Mouse (Mus musculus) forebrain, embryonic 13.5 days (tissue): ENCODE measurements around the gene Lce1a1. TPM values are rescaled to one million over a fixed set of nuclear protein-coding genes. Genes with fewer than 3 reads are reported as not detected.
A peak's percentile ranks its signal among the peaks of the same experiment; 100 is the strongest.
"Not testable (repeated sequence)": the region's sequence is repeated elsewhere in the genome, so short reads cannot be mapped to it uniquely, and the experiment has no call there.

ENCODE experiments used
- ATAC-seq: fragments of 200-750 bp; cut with Nextera tagmentation; 2 replicates; pipeline ENCODE4 v1.8.0; 2017
- H3K27ac ChIP-seq: fragments of 300-500 bp; sonication (generic); 2 replicates; pipeline ENCODE4 v1.5.1; 2015; ENCODE audit warnings: inconsistent platforms, mild to moderate bottlenecking, moderate library complexity
- H3K27me3 ChIP-seq: fragments of 300-500 bp; sonication (generic); 2 replicates; pipeline ENCODE4 v1.6.1; 2015; ENCODE audit warnings: mild to moderate bottlenecking, inconsistent platforms
- H3K36me3 ChIP-seq: fragments of 300-500 bp; sonication (generic); 2 replicates; pipeline ENCODE4 v1.6.1; 2015; ENCODE audit warnings: mild to moderate bottlenecking, inconsistent platforms; ENCODE audit not compliant: poor library complexity, severe bottlenecking
- H3K4me1 ChIP-seq: fragments of 300-500 bp; sonication (generic); 2 replicates; pipeline ENCODE4 v1.6.1; 2015; ENCODE audit warnings: inconsistent platforms
- H3K4me2 ChIP-seq: fragments of 300-500 bp; sonication (generic); 2 replicates; pipeline ENCODE4 v1.6.1; 2015; ENCODE audit warnings: inconsistent platforms, mild to moderate bottlenecking, moderate library complexity
- H3K4me3 ChIP-seq: fragments of 300-500 bp; sonication (generic); 2 replicates; pipeline ENCODE4 v1.5.1; 2015; ENCODE audit warnings: mild to moderate bottlenecking, inconsistent platforms
- H3K9ac ChIP-seq: fragments of 300-500 bp; sonication (generic); 2 replicates; pipeline ENCODE4 v1.6.1; 2015; ENCODE audit warnings: mild to moderate bottlenecking, inconsistent platforms
- H3K9me3 ChIP-seq: fragments of 300-500 bp; sonication (generic); replicated peaks from 2 replicates; pipeline ENCODE4 v1.6.1; 2016; ENCODE audit warnings: inconsistent platforms
- WGBS: fragments of 180-500 bp; shearing (Covaris S2); methylation state at CpG from one replicate; pipeline ENCODE4 v1.1.7; 2015; 5-methylcytosine and 5-hydroxymethylcytosine counted together
- polyA plus RNA-seq: library from polyadenylated mRNA; unstranded; fragments of >200 nt; fragmentation: Nextera tagmentation; extraction: Ambion mirVana; gene quantifications from 2 replicates; pipeline ENCODE4 v1.2.1, GENCODE M21; 2015

Gene Lce1a1
- not detected in 2 replicates for polyA plus RNA-seq

DNA sequence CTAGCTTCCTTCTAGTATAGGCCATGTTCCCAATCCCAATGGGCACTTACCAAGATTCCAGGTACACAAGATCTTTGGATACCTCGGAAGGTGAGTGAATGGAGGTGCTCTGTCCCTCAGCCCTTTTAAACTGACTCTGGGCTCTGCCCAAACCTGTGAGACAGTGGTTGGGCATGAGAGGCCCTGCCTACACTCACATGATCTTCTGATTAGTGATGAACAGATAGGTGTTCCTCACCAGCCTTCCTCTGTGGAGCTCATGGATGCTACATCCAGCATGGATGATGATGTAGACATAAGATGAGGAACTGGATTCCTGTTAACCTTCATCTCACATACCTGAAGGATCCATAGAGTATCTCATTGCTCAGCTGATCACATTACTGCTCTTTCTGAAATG is at the start of gene Lce1a1:
Lce1a1 (minus strand) TSS at position 101 of the 400 bp plus-strand sequence.
- ATAC-seq = no peak
- WGBS = 92% methylated on average over 1 of the region's 1 CpGs
- H3K9me3 ChIP-seq = no peaks in the 10 kb centered on the region
- H3K27ac ChIP-seq = no peak within 1 kb of the TSS
- H3K4me2 ChIP-seq = no peak within 1 kb of the TSS
- no peak within 1 kb of the TSS for H3K9ac ChIP-seq
- H3K27me3 ChIP-seq = no peaks in the 10 kb centered on the region
- no peaks in the 10 kb centered on the region for H3K36me3 ChIP-seq
- H3K4me3 ChIP-seq = no peak within 1 kb of the TSS
- no peaks in the 10 kb centered on the region for H3K4me1 ChIP-seq

DNA sequence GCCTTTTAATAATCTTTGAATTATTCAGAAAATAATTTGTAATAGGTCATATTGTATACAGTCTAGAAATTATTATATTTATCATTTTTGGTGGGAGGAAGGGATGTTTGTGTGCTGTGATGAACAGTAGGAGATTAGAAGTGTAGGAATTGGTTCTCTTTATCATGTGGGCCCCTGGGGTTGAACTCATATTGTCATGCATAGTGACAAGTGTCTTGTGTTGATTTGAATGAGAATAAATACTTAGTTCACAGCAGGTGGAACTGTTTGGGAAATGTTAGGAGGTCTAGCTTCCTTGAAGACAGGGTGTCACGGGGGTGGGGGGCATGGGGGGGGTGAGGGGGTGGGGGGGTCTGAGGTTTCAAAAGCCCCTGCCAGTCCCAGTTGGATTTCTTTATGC is 46.5 kb upstream of the Lce1a1 start:
- Histone ChIP-seq H3K9ac (no peak overlapping the region), H3K4me2 (no peak overlapping the region), H3K27me3 (no peaks in the 10 kb centered on the region), H3K36me3 (no peaks in the 10 kb centered on the region), H3K4me3 (no peak overlapping the region), H3K9me3 (no peaks in the 10 kb centered on the region), H3K4me1 (no peaks in the 10 kb centered on the region), H3K27ac (no peak overlapping the region)
- ATAC-seq = no peak
- WGBS = 9% methylated on average over 1 of the region's 1 CpGs

DNA sequence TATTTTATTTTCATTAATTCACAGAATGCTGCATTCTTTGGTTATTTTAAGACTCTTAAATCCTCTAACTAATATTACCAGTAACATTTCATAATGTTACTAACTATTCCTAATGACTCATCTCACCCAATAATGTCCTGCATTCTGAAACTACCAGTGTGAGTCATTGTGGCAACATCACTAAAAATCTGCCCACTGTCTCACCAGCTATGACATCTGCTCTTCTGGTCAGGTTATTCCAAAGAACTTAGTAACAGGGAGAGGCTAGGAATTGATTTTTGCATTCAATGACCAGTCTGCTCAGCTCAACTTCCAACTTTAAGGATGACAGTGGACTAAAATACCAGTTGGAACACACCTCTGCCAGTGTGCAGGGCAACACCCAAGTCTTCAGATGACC is 43.6 kb upstream of the Lce1a1 start:
- H3K4me1 ChIP-seq = no peaks in the 10 kb centered on the region
- no peak overlapping the region for H3K27ac ChIP-seq
- no peak overlapping the region for H3K9ac ChIP-seq
- no peak for ATAC-seq
- H3K27me3 ChIP-seq = no peaks in the 10 kb centered on the region
- no peak overlapping the region for H3K4me2 ChIP-seq
- no peaks in the 10 kb centered on the region for H3K9me3 ChIP-seq
- no peak overlapping the region for H3K4me3 ChIP-seq
- H3K36me3 ChIP-seq = no peaks in the 10 kb centered on the region

DNA sequence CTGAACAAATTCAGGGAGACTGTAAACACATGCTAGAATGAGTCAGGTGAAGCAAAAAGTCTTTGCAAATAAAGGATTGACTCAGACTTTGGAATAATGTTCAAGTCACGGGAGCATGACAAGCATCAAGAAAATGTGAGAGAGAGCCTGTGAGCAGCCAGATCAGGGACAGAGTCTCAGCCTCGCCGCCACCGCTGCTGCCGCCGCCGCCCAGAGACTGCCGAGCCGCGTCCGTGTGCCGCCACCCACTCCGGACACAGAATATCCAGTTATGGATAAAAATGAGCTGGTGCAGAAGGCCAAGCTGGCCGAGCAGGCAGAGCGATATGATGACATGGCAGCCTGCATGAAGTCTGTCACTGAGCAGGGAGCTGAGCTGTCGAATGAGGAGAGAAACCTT is 41.0 kb upstream of the Lce1a1 start:
- WGBS = 88% methylated on average over 16 of the region's 16 CpGs
- ATAC-seq, H3K4me2 ChIP-seq, H3K27me3 ChIP-seq, H3K27ac ChIP-seq, H3K9me3 ChIP-seq, H3K4me3 ChIP-seq, H3K4me1 ChIP-seq, H3K36me3 ChIP-seq, H3K9ac ChIP-seq: not testable (repeated sequence)

DNA sequence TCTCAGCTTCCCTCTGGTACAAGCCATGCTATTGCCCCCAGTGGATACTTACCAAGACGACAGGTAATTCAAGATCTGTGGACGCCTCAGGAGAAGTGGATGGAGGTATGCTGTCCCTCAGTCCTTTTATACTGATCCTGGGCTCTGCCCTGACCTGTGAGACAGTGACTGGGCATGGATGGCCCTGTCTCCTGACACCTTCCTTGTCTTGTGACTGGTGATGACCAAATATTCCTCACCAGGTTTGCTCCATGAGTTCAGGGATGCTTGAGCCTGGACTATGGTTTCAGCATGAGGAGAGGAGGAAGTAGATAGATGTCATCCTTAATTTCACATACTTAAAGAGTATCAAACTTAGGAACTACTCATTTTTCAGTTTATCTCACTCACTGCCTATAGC is 39.0 kb upstream of the Lce1a1 start, which contains the start of gene Lce1d:
Lce1d (minus strand) TSS at position 101 of the 400 bp plus-strand sequence.
- H3K27me3 ChIP-seq = no peaks in the 10 kb centered on the region
- no peaks in the 10 kb centered on the region for H3K36me3 ChIP-seq
- no peaks in the 10 kb centered on the region for H3K4me1 ChIP-seq
- H3K9ac ChIP-seq = no peak within 1 kb of the TSS
- no peak within 1 kb of the TSS for H3K4me2 ChIP-seq
- H3K27ac ChIP-seq = no peak within 1 kb of the TSS
- no peaks in the 10 kb centered on the region for H3K9me3 ChIP-seq
- no peak within 1 kb of the TSS for H3K4me3 ChIP-seq
- 72% methylated on average over 2 of the region's 2 CpGs for WGBS
- no peak for ATAC-seq

DNA sequence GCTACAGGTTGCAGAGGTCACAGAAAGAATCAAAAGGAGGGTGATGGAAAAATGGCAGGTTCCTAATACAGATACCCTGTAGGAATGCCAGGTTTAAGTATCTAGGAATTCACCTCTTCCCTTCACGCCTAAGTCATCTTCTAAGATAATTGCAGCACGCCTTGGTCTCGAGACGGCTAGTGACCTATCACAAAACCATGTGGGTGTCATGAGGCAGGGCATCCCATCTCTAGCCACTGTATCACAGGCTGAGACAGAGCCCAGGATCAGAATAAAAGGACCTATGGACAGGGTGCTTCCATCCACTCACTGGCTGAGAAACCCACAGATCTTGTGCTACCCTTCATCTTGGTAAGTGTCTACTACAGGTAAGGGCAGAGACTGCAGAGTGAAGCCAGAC is 30.8 kb upstream of the Lce1a1 start, which contains the start of gene Lce1c:
Lce1c (plus strand) TSS at position 301 of the 400 bp plus-strand sequence.
- Histone ChIP-seq H3K9me3 (no peaks in the 10 kb centered on the region), H3K4me2 (no peak within 1 kb of the TSS), H3K9ac (no peak within 1 kb of the TSS), H3K27ac (no peak within 1 kb of the TSS), H3K4me3 (no peak within 1 kb of the TSS), H3K27me3 (no peaks in the 10 kb centered on the region), H3K36me3 (no peaks in the 10 kb centered on the region), H3K4me1 (no peaks in the 10 kb centered on the region)
- WGBS = 93% methylated on average over 4 of the region's 4 CpGs
- ATAC-seq = no peak

DNA sequence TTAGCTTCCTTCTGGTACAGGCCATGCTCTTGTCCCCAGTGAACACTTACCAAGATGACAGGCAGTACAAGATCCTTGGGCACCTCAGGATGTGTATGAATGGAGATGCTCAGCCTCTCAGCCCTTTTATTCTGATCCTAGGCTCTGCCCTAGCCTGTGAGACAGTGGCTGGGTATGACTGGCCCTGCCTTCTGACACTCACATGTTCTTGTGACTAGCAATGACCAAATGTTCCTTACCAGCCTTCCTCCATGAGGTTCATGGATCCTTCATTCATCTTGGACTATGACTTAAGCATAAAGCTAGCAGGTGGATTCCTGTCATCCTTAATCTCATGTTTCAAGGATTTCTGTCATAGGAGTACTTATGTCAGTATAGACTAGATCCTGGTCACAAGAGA is 22.1 kb upstream of the Lce1a1 start, which contains the start of gene Lce1a2:
Lce1a2 (minus strand) TSS at position 101 of the 400 bp plus-strand sequence.
- Histone ChIP-seq H3K36me3 (no peaks in the 10 kb centered on the region), H3K9ac (no peak within 1 kb of the TSS), H3K4me3 (no peak within 1 kb of the TSS), H3K9me3 (no peaks in the 10 kb centered on the region), H3K4me2 (no peak within 1 kb of the TSS), H3K4me1 (no peaks in the 10 kb centered on the region), H3K27me3 (no peaks in the 10 kb centered on the region), H3K27ac (no peak within 1 kb of the TSS)
- ATAC-seq = no peak

DNA sequence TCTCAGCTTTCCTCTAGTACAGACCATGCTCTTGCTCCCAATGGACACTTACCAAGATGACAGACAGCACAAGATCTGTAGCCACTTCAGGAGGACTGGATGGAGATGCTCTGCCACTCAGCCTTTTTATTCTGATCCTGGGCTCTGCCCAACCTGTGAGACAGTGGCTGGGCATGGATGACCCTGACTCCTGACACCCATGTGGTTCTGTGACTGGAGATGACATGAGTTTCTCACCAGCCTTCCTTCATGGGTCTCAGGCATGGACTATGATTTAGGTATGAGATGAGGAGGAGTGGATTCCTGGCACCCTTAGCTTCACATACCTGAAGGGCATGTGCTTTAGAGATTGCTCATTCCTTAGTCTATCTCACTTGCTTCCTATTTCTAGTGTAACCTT is 8.7 kb upstream of the Lce1a1 start, which contains the start of gene Lce1b:
Lce1b (minus strand) TSS at position 101 of the 400 bp plus-strand sequence.
- no peaks in the 10 kb centered on the region for H3K36me3 ChIP-seq
- no peaks in the 10 kb centered on the region for H3K4me1 ChIP-seq
- H3K9me3 ChIP-seq = no peaks in the 10 kb centered on the region
- no peaks in the 10 kb centered on the region for H3K27me3 ChIP-seq
- H3K9ac ChIP-seq = no peak within 1 kb of the TSS
- H3K4me3 ChIP-seq = no peak within 1 kb of the TSS
- H3K27ac ChIP-seq = no peak within 1 kb of the TSS
- no peak for ATAC-seq
- H3K4me2 ChIP-seq = no peak within 1 kb of the TSS

DNA sequence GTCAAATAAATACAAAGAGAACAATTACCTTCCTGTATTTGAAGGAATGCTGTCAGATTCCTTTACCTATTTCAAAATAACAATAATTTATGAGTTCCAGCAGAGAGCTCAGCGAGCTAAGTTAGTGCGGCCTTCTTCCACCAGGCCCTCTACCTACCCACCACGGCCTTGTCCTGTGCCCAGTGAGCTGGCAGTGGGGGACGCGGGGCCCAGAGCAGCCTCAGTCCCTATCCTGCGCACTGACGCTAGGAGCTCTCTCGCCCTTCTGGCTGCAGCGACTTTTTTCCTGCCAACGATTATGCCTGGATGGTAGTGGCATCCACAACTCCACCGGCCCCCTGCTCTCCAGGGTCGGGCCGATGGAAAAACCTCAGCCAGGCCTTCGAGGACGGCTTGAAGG is 8.3 kb downstream of the Lce1a1 start:
- no peak overlapping the region for H3K4me2 ChIP-seq
- no peak overlapping the region for H3K27ac ChIP-seq
- no peaks in the 10 kb centered on the region for H3K27me3 ChIP-seq
- H3K9me3 ChIP-seq = no peaks in the 10 kb centered on the region
- H3K9ac ChIP-seq = no peak overlapping the region
- no peak overlapping the region for H3K4me3 ChIP-seq
- peaks cover 8% of the 10 kb centered on the region; the same call in 1 of the 2 replicates for H3K4me1 ChIP-seq
- ATAC-seq = no peak
- WGBS = 95% methylated on average over 15 of the region's 15 CpGs
- no peaks in the 10 kb centered on the region for H3K36me3 ChIP-seq

DNA sequence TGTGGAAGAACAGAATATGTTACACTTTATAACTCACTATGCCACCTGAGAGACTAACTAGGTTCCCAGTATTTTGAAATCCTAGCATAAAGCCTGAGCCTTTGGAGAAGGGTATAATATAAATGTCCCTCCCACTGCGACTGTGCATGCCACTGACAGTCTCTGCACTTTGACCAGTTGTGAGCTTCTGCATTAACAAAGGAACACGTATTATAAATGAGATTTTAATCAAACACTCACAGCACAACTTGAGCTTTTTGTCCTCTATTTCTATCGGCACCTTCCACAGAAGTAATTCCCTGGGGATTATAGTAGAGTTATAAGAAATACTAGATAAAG is 9.5 kb downstream of the Lce1a1 start:
- Histone ChIP-seq H3K27ac (no peak overlapping the region), H3K4me2 (no peak overlapping the region), H3K9ac (no peak overlapping the region), H3K4me3 (no peak overlapping the region), H3K4me1 (peaks cover 8% of the 10 kb centered on the region; the same call in 1 of the 2 replicates), H3K27me3 (no peaks in the 10 kb centered on the region), H3K36me3 (no peaks in the 10 kb centered on the region), H3K9me3 (no peaks in the 10 kb centered on the region)
- ATAC-seq = no peak; the same call in 1 of the 2 replicates
- 64% methylated on average over 3 of the region's 3 CpGs for WGBS

DNA sequence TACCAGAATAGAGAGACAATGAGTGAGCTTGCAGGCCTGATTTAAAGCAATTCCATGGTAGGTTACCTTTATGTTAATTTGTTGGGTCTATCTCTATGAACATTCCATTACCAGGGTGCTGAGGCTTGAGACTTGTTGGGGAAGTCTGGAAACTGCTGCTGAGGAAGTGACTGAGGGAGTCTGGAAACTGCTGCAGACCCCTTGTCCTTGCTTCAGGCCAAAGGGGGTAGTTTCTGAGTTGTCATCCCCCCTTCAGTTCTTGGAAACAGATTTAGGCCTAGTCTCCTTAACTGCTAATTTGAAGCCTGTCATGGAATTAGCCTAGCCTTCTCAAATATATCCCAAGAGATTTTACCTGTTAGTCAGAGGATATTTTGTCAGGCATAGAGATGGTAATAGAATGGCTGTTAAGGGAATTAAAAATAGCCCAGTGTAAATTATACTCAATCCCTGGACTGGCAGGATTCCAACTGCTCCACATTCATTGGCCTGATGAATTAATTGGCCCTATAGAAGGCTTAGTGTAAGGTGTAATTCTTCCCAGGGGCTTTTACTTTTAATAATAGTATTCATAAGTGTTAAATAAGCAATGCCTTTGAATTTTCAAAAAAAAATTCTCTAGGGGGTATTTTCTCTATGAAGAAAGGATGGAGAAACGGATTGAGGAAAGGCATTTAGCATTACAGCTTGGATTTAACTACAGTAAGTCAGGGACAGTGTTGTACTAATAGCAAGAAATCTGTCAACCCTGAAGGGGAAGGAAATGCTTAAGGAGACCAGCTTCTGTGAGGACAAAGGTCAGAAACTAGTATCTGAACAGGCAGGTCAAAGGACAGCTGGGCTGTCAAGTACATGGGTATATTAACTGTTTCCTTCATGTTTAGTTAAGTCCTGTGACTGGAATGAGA is 10.1 kb downstream of the Lce1a1 start:
- H3K9me3 ChIP-seq = no peaks in the 10 kb centered on the region
- H3K27me3 ChIP-seq = no peaks in the 10 kb centered on the region
- ATAC-seq = peak; percentile 68; the same call in 1 of the 2 replicates
- 18% methylated on average over 1 of the region's 1 CpGs for WGBS
- H3K9ac ChIP-seq = no peak overlapping the region
- no peaks in the 10 kb centered on the region for H3K36me3 ChIP-seq
- peaks cover 8% of the 10 kb centered on the region; the same call in 1 of the 2 replicates for H3K4me1 ChIP-seq
- no peak overlapping the region for H3K4me3 ChIP-seq
- H3K4me2 ChIP-seq = no peak overlapping the region
- H3K27ac ChIP-seq = no peak overlapping the region

DNA sequence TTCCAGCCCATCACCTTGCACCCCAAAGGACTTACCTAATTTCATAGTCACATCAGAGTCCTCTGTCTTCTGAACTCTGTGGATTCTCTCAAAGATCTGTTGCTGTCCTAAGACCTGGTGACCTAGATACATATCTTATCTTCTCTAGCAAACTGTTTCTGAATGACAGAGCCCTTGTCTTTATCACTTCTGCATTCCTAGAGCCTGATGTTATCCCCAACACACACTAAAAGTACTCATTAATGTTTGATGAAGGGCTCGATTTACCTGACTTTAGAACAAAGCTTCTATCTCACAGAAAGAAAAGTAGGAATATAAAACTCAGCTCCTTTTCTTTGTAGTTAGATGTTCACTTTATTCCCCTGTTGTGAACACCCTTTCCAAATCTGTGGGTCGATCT is 26.5 kb downstream of the Lce1a1 start, which contains the start of gene Lce6a:
Lce6a (minus strand) TSS at position 101 of the 400 bp plus-strand sequence.
- Histone ChIP-seq H3K4me2 (no peak within 1 kb of the TSS), H3K27ac (no peak within 1 kb of the TSS), H3K9ac (no peak within 1 kb of the TSS), H3K4me1 (no peaks in the 10 kb centered on the region), H3K4me3 (no peak within 1 kb of the TSS), H3K27me3 (no peaks in the 10 kb centered on the region), H3K9me3 (no peaks in the 10 kb centered on the region), H3K36me3 (no peaks in the 10 kb centered on the region)
- no peak for ATAC-seq
- WGBS = 85% methylated on average over 2 of the region's 2 CpGs
